Mouse (Mus musculus): Measurements from ENCODE around the gene Pidd1.
"Not testable (repeated sequence)": the region's sequence is repeated elsewhere in the genome, so short reads cannot be mapped to it uniquely, and the experiment has no call there.

DNA sequence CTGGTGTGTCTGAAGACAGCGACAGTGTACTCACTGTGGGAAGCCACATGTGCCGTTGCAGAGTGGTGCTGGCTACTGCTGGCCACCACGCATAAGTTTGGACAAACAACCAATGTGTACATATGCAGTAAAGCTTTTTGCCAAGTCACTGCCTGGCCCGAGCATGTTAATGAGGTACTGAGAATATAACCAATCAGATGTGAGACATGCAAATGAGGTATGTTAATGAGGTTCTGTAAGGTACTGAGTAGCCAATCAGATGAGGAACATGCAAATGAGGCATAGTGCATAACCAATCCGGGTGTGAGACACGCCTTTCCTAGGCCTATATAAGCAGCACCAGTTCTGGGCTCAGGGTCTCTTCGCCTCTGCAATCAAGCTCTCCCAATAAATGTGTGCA lies 36.2 kb downstream of the Pidd1 start:
- not testable (repeated sequence) for TF ChIP-seq EP300 (optimal IDR thresholded peaks at IDR 0.05); CTCF (IDR thresholded peaks at IDR 0.05; ENCODE audit: low read depth)
